Mouse (Mus musculus): Measurements from ENCODE around the gene Azin2. TPM values are rescaled to one million over a fixed set of nuclear protein-coding genes. Genes with fewer than 3 reads are reported as not detected.

Gene Azin2
- polyA plus RNA-seq, 1 experiment from 2014 or later: 17.6 TPM

DNA sequence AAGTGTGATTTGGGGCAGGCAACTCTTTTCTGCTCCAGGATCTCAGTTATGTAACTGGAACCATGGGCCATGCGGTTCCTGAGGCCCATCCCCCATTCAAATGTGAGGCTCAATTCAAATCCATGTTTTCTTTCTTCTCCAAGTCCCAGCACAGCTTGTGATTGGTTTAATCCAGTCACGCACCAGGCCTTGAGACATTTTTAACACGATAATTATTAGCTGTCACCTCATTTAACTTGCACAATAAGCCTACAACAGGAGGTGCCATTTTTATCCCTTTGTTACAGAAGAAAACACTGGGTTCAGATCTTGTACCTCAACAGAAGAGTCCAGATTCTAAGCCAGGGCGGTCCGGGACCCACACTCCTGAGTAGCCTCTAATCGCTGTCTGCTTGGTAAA, 44.5 kb downstream of the Azin2 start:
- WGBS: 62% methylated on average over 6 of the region's 6 CpGs
- Histone ChIP-seq H3K27ac (ENCODE audit: low read depth) (peak overlapping the region; percentile 63; the same call in 1 of the 2 replicates), H3K36me3 (ENCODE audit: insufficient read depth) (no peaks in the 10 kb centered on the region), H3K4me2 (no peak overlapping the region; the same call in 1 of the 2 replicates), H3K4me3 (ENCODE audit: low read depth, low read length) (no peak overlapping the region), H3K9me3 (ENCODE audit: low read depth, low read length) (no peaks in the 10 kb centered on the region), H3K9ac (no peak overlapping the region), H3K4me1 (ENCODE audit: insufficient read depth) (peaks cover 19% of the 10 kb centered on the region), H3K27me3 (ENCODE audit: insufficient read depth, low read length) (no peaks in the 10 kb centered on the region)
- ATAC-seq (ENCODE audit: insufficient read depth) (peak; percentile 13; the same call in 1 of the 2 replicates), DNase-seq (peak; percentile 58)
- no peak for TF ChIP-seq CTCF (IDR thresholded peaks at IDR 0.05; ENCODE audit: low read depth)

DNA sequence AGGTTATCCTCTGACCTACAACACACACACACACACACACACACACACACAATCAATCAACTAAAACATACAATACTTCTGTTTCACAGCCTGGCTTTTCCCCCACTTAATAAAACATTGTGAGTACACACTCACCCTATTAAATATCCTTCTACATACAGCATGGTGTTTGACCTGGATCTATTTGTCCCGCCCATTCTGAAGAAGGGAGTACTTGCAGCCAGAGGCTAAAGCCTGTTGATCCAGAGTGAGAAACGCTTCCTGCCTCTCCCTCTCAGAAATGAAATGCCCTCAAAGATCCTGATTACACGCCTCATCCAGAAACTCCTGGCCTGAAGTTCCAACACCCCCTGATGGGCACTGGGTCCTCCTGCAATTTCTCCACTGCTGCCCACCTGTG, 45.1 kb downstream of the Azin2 start:
- no peak for ATAC-seq (ENCODE audit: insufficient read depth)
- no peak overlapping the region for H3K4me2 ChIP-seq
- no peak for DNase-seq
- no peak overlapping the region for H3K9ac ChIP-seq
- 53% methylated on average over 3 of the region's 3 CpGs for WGBS
- no peak overlapping the region for H3K4me3 ChIP-seq (ENCODE audit: low read depth, low read length)
- peaks cover 19% of the 10 kb centered on the region for H3K4me1 ChIP-seq (ENCODE audit: insufficient read depth)
- H3K9me3 ChIP-seq (ENCODE audit: low read depth, low read length): no peaks in the 10 kb centered on the region
- H3K36me3 ChIP-seq (ENCODE audit: insufficient read depth): no peaks in the 10 kb centered on the region
- no peaks in the 10 kb centered on the region for H3K27me3 ChIP-seq (ENCODE audit: insufficient read depth, low read length)
- no peak for TF ChIP-seq CTCF (IDR thresholded peaks at IDR 0.05; ENCODE audit: low read depth)
- H3K27ac ChIP-seq (ENCODE audit: low read depth): peak overlapping the region; percentile 28; the same call in 1 of the 2 replicates

DNA sequence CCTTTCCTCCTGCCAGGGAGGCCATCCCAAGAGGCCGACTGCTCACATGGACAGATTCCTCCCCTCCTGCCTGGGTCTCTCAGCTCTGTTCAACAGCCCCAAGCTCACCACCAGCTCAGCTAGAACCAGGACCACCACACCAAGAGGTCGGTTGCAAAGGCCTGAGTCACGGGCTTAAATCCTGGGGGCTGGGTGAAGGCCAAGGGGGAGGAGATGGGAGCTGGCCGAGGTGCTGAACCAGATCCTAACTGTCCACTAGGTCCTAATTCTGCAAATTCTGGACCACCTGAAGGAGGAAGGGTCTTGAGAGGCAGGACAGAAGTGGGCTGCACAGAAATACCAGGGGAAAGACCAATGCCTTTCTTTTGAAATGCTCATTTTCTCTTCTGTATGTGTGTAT, 48.4 kb downstream of the Azin2 start:
- no peak for TF ChIP-seq CTCF (IDR thresholded peaks at IDR 0.05; ENCODE audit: low read depth)
- Histone ChIP-seq H3K9me3 (ENCODE audit: low read depth, low read length) (no peaks in the 10 kb centered on the region), H3K4me2 (no peak overlapping the region), H3K27ac (ENCODE audit: low read depth) (no peak overlapping the region), H3K4me1 (ENCODE audit: insufficient read depth) (peaks cover 14% of the 10 kb centered on the region), H3K9ac (no peak overlapping the region), H3K36me3 (ENCODE audit: insufficient read depth) (peaks cover 14% of the 10 kb centered on the region), H3K4me3 (ENCODE audit: low read depth, low read length) (no peak overlapping the region), H3K27me3 (ENCODE audit: insufficient read depth, low read length) (no peaks in the 10 kb centered on the region)
- ATAC-seq (ENCODE audit: insufficient read depth): no peak
- DNase-seq: peak; percentile 80
- WGBS: 21% methylated on average over 4 of the region's 4 CpGs

DNA sequence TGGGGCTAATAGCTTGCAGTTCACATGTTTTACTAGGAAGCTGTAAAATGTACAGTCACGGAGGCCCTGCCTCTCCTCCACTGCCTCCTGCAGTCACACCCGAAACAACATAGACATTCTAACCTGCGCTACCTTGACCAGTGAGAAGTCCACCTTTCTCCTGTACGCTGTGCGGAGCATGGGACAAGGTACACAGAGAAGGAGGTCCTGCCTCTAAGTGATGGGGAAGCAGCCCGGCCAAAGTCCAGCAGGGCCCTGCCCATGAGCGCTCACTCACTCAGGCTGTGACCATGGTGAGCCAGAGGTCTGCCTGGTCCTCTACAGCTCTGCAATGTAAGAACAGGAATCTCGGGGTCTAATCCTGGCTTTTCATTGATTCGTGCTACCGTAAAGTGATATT, 50.2 kb downstream of the Azin2 start:
- no peak for DNase-seq
- Histone ChIP-seq H3K4me1 (ENCODE audit: insufficient read depth) (no peaks in the 10 kb centered on the region), H3K9me3 (ENCODE audit: low read depth, low read length) (no peaks in the 10 kb centered on the region), H3K27ac (ENCODE audit: low read depth) (no peak overlapping the region), H3K36me3 (ENCODE audit: insufficient read depth) (peaks cover 14% of the 10 kb centered on the region), H3K9ac (no peak overlapping the region), H3K4me3 (ENCODE audit: low read depth, low read length) (no peak overlapping the region), H3K27me3 (ENCODE audit: insufficient read depth, low read length) (no peaks in the 10 kb centered on the region), H3K4me2 (no peak overlapping the region)
- no peak for TF ChIP-seq CTCF (IDR thresholded peaks at IDR 0.05; ENCODE audit: low read depth)
- no peak for ATAC-seq (ENCODE audit: insufficient read depth)
- 88% methylated on average over 10 of the region's 10 CpGs for WGBS

DNA sequence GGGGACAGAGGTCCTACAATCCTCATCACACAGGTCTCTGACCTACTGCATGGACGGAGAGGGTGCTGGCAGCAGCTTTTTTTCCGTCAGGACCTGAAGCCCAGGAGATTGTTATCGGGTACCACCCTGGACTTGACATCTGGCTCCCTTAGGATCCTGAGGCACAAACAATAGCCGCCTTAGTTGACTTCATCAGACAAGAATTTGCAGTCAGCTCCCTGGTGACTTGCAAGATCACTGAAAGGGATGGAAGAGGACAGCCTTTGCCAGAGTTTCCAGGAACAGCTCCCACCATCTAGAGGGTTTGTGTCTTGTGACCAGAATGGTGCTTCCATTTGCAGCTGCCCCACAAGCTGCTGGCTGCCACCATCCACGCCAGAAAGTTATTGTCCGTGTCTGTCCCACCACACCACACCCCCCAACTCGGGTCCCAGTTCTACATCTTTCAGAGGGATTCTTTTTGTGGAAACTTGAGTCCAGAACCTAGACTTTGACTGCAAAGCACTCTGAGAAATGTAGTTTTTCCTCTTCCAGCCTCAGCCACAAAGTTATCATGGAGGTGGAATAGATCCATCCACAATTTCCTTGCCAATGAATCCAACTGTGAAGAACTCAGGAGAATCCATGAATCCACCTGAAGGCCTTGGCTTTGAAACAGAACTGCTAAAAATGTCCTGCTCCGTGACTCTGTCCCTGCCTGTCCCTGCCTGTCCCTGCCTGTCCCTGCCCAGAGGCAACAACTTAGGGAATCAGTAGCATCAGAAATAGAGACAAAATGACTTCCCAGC, 51.8 kb downstream of the Azin2 start:
- no peaks in the 10 kb centered on the region for H3K9me3 ChIP-seq (ENCODE audit: low read depth, low read length)
- no peak for TF ChIP-seq CTCF (IDR thresholded peaks at IDR 0.05; ENCODE audit: low read depth)
- no peak overlapping the region for H3K9ac ChIP-seq
- ATAC-seq (ENCODE audit: insufficient read depth) (no peak), DNase-seq (no peak)
- no peak overlapping the region for H3K4me3 ChIP-seq (ENCODE audit: low read depth, low read length)
- H3K4me2 ChIP-seq: no peak overlapping the region
- no peaks in the 10 kb centered on the region for H3K27me3 ChIP-seq (ENCODE audit: insufficient read depth, low read length)
- H3K4me1 ChIP-seq (ENCODE audit: insufficient read depth): no peaks in the 10 kb centered on the region
- WGBS: 68% methylated on average over 8 of the region's 8 CpGs
- peaks cover 14% of the 10 kb centered on the region for H3K36me3 ChIP-seq (ENCODE audit: insufficient read depth)
- H3K27ac ChIP-seq (ENCODE audit: low read depth): no peak overlapping the region

DNA sequence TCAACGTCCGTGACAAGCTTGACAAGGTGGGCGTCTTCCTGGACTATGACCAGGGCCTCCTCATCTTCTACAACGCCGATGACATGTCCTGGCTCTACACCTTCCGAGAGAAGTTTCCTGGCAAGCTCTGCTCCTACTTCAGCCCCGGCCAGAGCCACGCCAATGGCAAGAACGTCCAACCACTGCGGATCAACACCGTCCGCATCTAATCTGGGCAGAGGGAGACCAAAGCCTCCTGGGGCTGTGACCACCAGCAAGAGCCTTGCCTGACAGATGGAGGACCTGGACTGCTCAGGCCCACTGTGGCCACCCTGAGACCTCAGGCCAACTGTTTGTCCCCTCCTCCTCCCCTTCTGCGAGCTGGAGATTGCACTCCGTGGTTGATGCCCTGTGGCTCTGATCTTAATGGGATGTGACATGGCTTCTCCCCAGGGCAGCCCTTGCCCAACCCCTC, 52.8 kb downstream of the Azin2 start:
- Histone ChIP-seq H3K27ac (ENCODE audit: low read depth) (no peak overlapping the region), H3K9ac (no peak overlapping the region), H3K9me3 (ENCODE audit: low read depth, low read length) (no peaks in the 10 kb centered on the region), H3K4me2 (no peak overlapping the region), H3K4me1 (ENCODE audit: insufficient read depth) (peaks cover under 1% of the 10 kb centered on the region; the same call in 1 of the 2 replicates), H3K27me3 (ENCODE audit: insufficient read depth, low read length) (no peaks in the 10 kb centered on the region), H3K36me3 (ENCODE audit: insufficient read depth) (peaks cover 14% of the 10 kb centered on the region), H3K4me3 (ENCODE audit: low read depth, low read length) (no peak overlapping the region)
- DNase-seq (no peak), ATAC-seq (ENCODE audit: insufficient read depth) (no peak)
- TF ChIP-seq CTCF (IDR thresholded peaks at IDR 0.05; ENCODE audit: low read depth): no peak
- 84% methylated on average over 14 of the region's 14 CpGs for WGBS

DNA sequence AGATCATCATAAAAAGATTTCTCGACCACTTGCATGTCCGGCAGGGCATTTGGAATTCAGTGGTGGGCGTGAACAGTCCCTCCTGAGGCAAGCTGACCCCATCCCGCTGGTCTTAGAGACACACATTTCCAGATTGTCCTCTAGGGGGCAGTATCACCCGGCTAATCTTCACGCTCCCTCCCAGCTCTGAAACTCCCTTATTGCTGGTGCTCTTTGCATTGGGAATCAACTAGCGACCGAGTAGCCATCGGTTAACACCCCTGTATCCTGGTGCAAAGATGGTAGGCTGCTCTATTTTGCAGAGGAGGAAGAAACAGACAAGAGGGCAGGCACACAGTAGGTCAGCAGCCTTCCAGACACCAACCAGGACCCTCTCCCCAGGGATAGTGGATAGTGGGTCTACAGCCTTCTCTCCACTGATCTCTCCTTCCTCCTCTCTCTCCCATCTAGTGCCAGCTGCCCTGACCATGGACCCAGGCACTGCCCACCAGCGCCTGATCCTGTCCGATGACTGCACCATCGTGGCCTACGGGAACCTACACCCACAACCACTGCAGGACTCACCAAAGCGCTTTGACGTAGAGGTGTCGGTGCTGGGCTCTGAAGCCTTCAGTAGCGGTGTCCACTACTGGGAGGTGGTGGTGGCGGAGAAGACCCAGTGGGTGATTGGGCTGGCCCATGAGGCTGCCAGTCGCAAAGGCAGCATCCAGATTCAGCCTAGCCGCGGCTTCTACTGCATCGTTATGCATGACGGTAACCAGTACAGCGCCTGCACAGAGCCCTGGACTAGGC, 53.5 kb downstream of the Azin2 start:
- ATAC-seq (ENCODE audit: insufficient read depth): 0 out of 2 replicates have a peak, but pooled peaks have one; percentile 11

More for the DNA sequence above, 53.5 kb downstream of the Azin2 start:
- WGBS: 62% methylated on average over 24 of the region's 24 CpGs
- TF ChIP-seq CTCF (IDR thresholded peaks at IDR 0.05; ENCODE audit: low read depth): peak; percentile 89
- no peak overlapping the region for H3K4me3 ChIP-seq (ENCODE audit: low read depth, low read length)
- no peak overlapping the region for H3K4me2 ChIP-seq
- H3K27ac ChIP-seq (ENCODE audit: low read depth): no peak overlapping the region
- peak; percentile 84 for DNase-seq
- H3K9me3 ChIP-seq (ENCODE audit: low read depth, low read length): no peaks in the 10 kb centered on the region
- H3K27me3 ChIP-seq (ENCODE audit: insufficient read depth, low read length): no peaks in the 10 kb centered on the region
- no peak overlapping the region for H3K9ac ChIP-seq
- peaks cover 14% of the 10 kb centered on the region for H3K36me3 ChIP-seq (ENCODE audit: insufficient read depth)
- H3K4me1 ChIP-seq (ENCODE audit: insufficient read depth): peaks cover 6% of the 10 kb centered on the region

Measured in lung, embryonic 14.5 days (tissue).